Mouse (Mus musculus): ENCODE data around the gene Sdsl.
A peak's percentile ranks its signal among the peaks of the same experiment; 100 is the strongest.

Sdsl gene

DNA sequence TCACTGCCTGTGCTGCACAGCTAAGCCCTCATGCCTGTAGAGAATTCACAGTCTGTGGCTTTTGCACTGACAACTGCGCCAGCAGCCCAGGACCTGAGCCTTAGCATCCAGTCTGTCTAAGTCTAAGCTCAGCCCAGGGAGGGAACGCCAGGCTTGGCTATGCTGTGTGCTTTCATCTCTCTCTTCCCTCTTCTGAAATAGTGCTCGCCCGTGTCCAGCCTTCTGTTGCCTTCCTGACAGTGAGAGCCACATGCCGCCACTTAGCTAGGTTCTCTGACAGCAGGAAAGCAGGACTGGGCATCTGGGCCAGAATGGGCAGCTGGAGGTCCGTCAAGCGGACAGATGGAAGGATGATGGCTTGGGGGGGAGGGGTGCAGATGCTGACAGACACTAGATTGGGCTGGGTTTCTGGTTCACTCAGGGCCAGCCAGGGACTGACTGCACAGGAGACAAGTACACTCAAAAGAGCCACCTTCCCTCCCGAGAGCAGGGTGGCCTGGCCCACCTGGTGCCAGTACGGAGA lies 21.3 kb upstream of the Sdsl start:
- DNase-seq: no peak

DNA sequence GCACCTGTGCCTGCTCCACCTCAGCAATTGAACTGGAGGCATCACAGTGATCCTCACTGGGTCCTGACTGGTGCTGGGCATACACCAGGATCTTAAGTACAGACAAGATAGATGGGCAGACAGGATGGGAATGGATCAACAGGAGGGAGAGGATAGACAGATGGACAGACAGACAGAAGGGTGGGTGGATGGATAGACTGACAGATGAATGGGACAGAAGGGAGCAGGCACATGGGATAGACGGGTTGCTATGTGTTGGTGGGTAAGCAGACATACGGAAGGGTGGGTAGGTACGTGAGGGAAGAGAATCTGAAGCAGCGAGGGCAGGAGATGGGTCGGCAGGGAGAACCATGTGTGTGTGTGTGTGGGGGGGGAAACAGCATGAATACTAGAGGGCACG lies 20.8 kb upstream of the Sdsl start:
- DNase-seq: no peak

DNA sequence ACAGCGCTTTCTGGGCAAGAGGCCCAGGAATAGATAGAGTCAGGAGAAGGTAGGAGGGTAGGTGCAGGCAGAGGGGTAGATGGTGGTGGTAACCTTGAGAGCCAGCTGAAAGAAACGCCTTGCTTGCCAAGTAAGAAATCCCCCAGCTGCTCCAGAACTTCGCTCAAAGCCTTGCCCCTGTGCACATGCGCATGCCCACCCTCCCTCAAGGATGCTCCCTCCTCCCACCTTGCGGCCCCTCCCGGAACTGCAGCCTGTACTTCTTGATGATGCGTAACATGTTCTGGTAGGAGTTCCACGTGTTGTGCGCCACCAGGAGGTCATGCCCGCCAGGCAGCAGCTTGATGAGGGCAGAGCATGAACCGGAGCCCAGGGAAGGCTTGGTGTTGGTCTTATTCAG lies 19.8 kb upstream of the Sdsl start:
- no peak for DNase-seq

DNA sequence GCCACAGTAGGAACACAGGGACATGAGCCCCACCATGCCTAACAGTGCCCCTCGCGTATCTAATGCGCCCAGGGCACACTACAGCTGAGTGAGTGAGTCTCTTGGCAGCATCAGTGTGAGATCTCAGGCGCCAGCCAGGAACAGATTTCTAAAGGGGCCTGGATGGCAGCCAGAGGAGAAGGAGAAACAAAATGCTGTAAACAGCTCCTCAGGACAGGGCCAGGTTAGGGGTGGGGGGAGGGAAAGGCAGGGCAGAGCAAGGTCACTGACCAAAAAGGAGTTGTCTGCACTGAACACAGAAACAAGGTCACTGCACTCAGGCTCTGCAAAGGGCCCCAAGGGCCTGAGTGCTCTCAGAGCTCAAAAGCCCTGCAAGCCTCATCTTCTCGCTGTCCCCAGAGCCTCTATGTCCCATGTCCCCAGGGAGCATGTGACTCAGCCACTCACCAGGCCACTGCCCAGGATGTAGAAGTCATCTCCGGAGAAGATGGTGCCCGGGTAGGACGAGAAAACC lies 18.1 kb upstream of the Sdsl start:
- DNase-seq: peak; percentile 43

DNA sequence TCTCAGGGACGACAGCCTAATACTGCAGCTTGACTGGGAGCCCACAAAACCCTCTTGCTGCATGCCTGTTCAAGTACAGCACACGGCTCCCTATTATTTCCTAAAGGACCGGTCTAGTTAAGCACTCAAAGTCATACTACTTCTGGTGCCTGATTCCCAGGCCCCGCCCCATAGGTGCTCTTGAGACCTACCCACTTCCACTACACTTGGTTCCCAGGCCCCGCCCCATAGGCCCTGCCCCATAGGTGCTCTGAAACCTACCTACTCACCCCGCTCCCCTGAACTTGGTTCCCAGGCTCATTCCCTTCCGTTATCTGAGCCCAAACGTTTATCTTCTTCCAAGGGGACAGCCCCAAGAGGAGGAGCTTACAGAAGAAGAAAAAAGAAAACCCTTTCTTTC lies 15.2 kb upstream of the Sdsl start:
- DNase-seq: no peak

DNA sequence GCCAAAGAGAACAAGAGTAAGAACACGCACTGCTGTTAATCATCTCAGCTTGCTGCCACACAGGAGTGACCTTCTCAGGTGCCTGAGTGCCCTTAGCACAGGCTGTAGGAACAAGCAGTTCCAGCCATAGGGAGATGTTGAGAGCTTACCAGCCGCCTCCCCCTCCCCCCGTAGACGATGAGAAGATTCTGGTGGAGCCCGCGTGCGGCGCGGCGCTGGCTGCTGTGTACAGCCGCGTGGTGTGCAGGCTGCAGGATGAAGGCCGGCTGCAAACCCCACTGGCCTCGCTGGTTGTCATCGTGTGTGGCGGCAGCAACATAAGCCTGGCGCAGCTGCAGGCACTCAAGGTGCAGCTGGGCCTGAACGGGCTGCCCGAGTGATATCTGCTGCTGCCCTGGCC lies 10.8 kb upstream of the Sdsl start:
- DNase-seq: no peak

DNA sequence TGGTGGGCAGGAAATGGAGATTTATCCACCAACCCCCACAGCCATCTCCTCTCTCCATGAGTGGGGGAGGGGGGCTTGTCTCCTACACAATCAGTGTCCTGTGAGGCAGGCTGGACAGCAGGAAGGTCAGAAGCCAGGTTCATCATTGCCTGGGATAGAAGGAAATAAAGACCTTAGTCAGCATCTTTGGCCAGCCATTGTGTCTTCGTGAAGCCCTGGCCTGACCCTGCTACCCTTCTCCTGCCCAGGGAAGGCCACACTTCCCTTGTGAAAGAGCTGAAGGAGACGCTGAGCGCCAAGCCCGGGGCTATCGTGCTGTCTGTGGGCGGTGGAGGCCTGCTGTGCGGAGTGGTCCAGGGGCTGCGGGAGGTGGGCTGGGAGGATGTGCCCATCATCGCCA lies 8.6 kb upstream of the Sdsl start:
- no peak for DNase-seq

DNA sequence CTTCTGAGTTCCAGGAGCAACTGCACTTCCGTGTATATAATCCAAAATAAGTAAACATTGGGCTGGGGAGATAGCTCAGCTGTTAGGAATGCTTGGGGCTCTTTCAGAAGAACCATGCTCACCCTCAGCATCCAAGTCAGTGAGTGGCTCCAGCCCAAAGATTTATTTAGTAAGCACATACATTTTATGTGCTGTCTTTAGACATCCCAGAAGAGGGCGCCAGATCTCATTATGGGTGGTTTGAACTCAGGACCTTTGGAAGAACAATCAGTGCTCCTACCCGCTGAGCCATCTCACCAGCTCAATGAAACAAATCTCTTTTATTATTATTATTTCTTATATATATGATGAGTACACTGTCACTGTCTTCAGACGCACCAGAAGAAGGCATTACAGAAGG lies 6.9 kb upstream of the Sdsl start:
- DNase-seq: no peak

DNA sequence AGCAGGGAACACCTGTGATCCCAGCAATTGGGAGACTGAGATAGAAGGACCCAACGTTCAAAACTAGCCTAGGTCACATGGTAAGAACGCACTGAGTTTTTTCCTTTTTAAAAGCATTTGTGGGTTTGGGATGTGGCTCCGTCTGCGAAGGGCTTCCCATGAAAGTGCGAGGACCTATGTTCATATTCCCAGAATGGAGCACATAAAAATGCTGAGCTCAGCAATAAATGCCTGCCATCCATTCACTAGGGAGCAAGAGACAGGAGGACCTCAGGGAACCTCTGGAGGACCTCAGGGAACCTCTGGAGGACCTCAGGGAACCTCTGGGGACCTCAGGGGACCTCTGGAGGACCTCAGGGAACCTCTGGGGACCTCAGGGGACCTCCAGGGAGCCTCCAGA lies 5.4 kb upstream of the Sdsl start:
- DNase-seq: no peak

DNA sequence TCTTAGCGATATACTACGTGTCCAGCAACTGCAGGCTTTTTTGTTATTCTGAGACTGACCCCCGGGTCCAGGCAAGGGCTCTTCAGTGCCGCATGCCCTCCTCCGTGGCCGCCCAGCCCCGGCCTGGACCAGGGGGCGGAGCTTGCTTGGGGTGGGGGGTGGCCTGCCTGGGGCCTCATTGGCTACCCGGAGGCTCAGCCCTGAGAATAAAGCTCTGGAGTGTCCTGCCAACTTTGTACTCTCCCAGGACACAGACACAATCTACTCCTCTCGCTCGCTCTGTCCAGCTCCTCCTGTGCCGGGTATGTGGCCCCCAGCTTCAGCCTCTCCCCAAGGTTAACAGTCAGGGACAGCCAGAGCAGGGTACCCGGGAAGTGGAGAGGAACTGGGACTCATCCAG lies 3.7 kb upstream of the Sdsl start, which contains the start of gene Sds:
Gene Sds (plus strand): TSS at position 231 of the 400 bp plus-strand sequence.
- DNase-seq: no peak

DNA sequence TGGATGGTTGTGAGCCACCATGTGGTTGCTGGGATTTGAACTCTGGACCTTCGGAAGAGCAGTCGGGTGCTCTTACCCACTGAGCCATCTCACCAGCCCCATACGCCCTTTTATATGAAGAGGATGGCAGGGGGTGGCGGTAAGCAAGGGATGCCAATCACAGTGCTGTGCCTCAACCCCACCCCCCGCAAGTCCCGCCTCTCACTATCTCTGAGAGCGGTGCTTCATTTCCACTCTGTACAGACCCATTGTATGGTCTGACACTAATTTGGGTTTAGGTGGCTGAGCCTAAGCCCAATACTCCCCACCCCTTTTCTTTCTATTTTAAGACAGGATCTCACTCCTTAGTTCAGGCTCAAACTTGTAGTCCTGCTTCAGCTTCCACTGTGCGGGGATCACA lies 3.3 kb upstream of the Sdsl start:
- no peak for DNase-seq

DNA sequence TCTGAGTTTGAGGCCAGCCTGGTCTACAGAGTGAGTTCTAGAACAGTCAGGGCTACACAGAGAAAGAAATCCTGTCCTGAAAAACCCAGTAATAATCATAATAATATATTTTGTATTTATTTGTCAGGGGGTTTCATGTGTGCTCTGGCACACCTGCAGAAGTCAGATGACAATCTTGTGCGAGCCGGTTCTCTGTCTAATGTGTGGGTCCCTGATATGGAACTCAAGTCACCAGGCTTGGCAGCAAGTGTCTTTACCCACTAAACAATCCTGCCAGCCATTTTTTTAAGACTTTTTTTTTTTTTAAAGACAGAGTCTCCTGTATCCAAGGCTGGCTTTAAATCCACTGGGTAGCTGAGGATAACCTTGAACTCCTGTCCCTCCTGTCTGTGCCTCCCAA lies 751 bp upstream of the Sdsl start:
- DNase-seq: no peak

DNA sequence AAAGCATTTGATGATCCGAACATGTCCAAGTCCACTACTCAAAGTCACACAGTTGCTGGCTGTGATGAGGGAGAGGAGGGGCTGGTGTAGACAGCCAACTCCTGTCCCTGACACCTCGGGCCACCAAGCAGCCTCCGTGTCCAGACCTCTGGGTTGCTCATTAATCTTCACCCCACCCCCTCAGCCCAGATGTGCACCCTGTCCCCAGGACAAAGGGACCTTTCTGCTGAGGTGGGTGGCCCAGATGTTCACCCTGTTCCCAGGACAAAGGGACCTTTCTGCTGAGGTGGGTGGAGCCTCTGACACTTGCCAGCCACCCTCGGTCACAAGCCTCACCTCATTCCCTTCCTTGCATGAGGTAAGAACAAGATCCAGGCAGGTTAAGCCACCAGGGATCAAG lies 1.1 kb downstream of the Sdsl start:
- DNase-seq: no peak

DNA sequence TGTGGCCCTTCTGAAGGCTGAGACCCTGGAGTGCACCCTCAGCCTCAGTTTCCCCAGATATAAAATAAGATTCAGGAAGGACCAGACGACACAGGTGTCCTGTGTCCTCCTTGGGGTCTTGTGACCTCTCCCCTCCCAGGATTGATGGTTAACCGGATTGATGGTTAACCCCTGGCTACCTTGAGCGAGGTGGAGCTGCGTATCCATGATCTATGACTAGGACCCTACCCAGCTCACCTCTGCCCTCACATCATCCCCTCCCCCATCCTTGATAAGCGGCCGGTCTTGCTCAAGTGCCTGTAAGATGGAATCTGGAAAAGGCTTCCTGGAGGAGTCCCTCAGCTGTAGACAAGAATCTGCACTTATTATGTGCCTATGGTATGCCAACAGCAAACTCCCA lies 3.8 kb downstream of the Sdsl start:
- DNase-seq: no peak

DNA sequence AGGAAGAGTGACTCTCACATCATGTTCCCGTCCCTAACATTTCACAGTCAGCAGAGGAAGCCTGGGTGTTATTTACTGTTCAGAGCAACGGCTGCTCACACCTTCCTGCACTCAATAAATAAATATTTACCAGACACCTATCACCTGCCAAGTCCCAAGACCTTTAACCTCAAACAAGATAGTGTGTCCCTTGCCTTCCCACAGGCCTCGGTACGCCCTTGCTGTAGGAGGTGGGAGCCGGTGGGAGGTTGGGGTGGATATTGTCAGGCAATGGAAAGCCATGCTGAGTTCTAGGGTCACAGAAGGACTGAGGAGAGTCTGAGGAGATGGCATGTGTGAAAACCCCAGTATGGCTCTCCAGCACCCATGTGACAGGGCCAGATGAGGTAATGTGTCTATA lies 4.3 kb downstream of the Sdsl start:
- no peak for DNase-seq

DNA sequence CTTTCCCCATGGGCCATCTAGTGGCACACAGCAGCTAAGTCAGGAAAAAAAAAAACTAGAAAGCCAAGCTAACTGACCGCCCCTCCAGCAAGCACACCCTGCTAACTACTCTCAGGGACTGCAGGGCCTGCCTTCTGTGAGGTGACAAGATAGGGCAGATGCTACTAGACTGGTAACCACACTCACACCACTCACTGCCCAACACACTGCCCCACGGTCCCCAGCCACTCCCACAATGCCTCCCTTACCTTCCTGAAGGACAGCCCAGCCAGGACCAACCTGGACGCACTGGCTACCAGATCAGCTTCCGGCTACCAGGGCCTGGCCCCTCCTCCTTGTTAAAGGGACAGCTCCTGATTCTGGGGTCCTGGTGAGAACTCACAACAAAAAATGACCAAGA lies 5.6 kb downstream of the Sdsl start:
- peak; percentile 67 for DNase-seq

DNA sequence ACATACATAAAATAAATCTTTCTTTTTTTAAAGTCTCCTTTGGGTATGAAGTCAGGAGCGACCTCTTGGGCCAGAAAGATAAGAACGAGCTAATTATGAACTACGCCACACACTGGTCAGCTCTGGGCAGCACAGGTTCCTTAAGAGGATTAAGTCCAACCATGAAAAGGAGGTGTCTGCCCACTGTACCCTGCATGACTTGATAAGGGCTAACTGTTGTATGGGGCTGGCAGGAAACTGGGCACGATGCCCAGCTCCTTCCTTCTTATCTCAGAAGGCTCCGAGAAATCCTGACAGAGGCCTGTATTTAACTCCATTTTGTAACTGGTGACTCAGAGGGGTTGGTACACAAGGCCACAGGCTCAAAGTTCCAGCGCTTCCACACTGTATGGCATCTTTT lies 6.8 kb downstream of the Sdsl start:
- DNase-seq: peak; percentile 38

DNA sequence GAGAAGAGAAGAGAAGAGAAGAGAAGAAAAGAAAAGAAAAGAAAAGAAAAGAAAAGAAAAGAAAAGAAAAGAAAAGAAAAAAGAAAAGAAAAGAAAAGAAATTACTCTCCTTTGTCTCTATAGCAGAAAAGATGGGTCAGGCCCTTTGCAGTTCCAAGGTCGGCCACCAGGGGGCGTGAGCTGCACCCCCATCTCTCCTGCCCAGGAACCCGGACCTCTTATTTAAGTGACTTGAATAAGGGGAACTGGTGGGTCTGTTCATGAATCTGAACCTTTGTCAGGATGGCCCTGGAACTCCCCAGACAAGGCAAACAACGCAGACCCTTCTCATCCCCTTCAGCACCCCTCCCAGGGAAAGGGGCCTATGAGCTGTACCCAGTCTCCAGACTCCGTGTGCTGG lies 7.5 kb downstream of the Sdsl start:
- peak; percentile 45 for DNase-seq

DNA sequence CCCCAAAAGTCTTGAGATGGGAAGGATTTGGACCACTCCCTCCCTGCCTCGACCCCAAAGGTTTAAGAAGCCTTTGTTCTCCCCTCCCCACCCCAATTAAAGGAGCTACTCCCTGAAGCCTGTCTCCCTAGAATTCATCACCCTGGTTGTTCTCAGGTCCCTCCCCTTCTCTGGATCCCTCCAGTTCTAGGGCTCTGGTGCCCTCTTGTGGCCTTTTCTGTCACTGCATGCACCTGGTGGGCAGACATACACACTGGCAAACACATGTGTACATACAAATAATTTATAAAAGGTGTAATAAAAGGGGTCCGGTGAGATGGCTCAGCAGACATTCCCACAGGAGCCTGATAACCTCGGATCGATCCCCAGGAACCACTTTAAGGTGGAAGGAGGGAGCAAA lies 8.3 kb downstream of the Sdsl start:
- DNase-seq: no peak

DNA sequence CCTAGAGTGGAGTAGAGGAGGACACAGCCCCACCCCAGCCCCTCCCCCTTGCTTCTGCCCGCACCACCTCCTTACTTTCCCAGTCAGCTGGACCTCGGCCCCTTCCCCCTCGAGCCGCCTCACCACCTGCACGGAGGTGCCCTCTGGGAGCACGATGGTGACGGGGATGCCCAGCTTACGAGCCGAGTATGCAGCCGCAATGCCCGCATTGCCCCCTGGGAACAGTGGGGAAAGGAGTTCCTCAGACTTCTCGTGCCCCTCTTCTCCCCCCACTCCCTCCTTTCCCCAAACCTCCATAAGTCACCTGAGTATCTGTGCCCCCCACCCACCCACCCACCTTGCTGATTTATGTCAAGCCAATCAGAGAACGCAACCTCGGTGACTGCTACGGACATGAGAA lies 10.7 kb downstream of the Sdsl start:
- no peak for DNase-seq

DNA sequence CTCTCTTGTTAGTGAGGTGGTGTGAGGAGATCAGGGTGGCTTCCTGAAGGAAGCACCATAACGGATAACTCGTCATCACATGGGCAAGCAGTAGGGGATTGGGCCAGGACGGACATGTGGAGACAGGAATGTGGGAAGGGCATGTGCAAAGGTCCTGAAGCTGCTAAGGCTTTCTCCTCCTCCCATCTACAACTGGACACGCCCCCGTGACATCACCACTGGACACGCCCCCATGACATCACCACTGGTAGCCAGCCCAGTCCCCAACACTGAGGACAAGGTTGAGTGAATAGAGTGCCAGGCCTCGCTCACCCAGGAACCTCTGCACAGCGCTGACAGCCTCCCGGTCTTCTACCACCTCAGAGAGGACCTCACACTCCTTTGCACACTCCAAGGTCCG lies 13.5 kb downstream of the Sdsl start:
- DNase-seq: no peak

DNA sequence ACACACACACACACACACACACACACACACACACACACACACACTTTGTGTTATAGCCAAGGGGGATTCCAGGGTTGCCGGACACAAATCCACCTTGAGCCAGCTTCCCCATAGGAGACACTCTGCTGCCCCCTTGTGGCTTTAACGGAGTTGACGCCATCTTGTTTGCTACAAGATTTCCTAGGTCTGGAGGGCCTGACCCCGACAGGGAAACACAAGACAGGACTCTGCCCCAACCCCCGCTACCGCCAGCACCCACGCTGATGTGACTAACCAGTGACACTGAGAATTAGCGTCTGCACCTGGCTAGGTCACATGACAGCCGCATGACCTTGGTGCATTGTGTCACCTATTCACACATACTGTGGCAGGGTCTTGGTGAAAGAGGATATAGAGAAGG lies 15.0 kb downstream of the Sdsl start:
- peak; percentile 80 for DNase-seq

DNA sequence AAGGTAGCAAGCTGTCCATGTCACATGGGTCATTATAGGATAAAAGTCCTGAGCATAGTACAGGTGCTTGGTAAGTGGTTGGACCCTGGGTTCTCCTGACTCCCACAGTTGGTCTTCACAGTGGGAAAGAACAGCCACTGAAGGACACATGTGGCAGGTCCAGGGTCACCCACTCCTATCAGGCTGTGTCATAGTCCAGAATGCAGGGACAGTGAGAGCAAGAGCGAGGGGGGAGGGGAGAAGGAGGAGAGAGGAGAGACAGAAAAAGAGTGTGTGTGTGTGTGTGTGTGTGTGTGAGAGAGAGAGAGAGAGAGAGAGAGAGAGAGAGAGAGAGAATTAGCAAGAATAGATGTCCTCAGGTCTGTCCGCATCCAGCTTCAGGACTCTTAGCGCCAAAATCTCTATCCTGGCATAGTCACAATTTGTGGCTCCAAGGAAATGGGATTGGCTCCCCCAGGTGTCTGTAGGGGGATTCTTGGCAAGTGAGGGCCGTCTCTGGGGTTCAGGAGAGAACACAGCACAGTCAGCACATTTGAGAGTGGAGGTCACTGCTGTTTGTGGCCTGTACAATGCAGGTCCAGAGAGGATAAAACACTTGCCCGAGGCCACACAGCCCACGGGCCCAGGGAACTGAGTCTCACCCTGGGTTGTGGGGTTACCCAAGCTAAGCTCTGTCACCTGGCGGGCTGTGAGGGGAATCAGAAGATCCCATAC lies 15.6 kb downstream of the Sdsl start:
- no peak for DNase-seq

DNA sequence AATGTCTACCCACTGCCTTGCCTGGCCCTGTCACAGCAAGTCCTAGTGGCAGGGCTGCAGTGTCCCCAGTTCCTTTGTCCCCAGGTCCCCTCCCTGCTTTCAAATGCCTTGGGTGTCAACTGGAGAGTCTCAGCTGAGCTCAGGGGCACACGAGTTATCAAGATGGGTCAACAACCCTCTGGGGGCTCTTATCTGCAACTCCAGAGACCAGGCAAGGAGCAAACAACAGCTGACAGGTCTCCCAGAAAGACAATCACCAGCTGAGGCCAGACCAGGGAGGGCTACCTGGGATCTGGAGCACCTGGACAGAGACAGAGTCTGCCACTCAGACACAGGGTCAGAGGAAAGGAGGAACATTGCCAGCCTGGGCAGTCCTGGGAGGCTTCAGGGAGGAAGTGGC lies 16.4 kb downstream of the Sdsl start:
- no peak for DNase-seq

DNA sequence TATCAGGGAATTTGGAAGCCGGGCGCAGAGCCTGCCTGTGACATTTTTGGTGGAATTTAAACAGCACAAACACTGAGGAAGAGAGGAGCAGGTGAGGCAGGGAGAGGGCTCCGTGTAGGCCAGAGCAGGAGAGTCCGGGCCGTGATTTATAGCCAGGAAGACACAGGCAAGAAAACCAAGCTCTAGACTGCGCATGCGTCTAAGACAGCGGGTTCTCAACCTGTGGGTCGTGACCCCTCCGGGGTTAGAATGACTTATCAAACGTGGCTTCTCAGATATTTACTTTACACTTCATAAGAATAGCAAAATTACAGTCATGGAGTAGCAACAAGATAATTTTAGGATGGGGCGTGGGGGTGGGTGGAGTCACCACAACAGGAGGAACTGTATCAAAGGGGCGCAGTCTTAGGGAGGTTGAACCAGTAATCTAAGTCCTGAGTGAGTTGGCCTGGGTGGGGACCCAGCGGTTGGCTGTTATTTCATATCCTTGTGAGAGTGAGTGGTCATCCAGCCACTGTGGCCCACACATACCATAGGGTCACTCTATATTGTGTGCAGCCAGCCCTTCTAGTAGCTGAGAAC lies 17.8 kb downstream of the Sdsl start:
- no peak for DNase-seq
